Mouse (Mus musculus) T-cell, adult 2 months (primary cell): ENCODE data around the gene Ncoa7.

ENCODE experiments used
- DNase-seq: peaks from one replicate; pipeline ENCODE4 v3.0.0; 2022; ENCODE audit warnings: low spot score

Ncoa7 gene

GRCm38 (mm10) chr10:30802681-30803586, at the start of gene Ncoa7:
TSS of gene Ncoa7 (minus strand) at chr10:30803326.
- DNase-seq: peak; percentile 73

GRCm38 (mm10) chr10:30845101-30845825, 42.1 kb upstream of the Ncoa7 start:
- DNase-seq: no peak

- DNase-seq: no peak
Observed at GRCm38 (mm10) chr10:30844191-30845010, 41.3 kb upstream of the Ncoa7 start.

GRCm38 (mm10) chr10:30843438-30844190, 40.5 kb upstream of the Ncoa7 start:
- peak; percentile 15 for DNase-seq

- peak; percentile 90 for DNase-seq
Observed at GRCm38 (mm10) chr10:30842643-30843437, 39.7 kb upstream of the Ncoa7 start, which contains the start of gene Hey2. TSS of gene Hey2 (minus strand) at chr10:30842801.

GRCm38 (mm10) chr10:30842228-30842627, 39.1 kb upstream of the Ncoa7 start:
- no peak for DNase-seq

- no peak for DNase-seq
Observed at GRCm38 (mm10) chr10:30840824-30841223, 37.7 kb upstream of the Ncoa7 start.

GRCm38 (mm10) chr10:30838188-30838587, 35.1 kb upstream of the Ncoa7 start:
- no peak for DNase-seq

GRCm38 (mm10) chr10:30825049-30825448, 21.9 kb upstream of the Ncoa7 start:
- no peak for DNase-seq

- DNase-seq: peak; percentile 81
Observed at GRCm38 (mm10) chr10:30810967-30811293, 7.8 kb upstream of the Ncoa7 start.

- DNase-seq: no peak
Observed at GRCm38 (mm10) chr10:30810247-30810966, 7.3 kb upstream of the Ncoa7 start.

GRCm38 (mm10) chr10:30803587-30804253, 594 bp upstream of the Ncoa7 start:
- no peak for DNase-seq

GRCm38 (mm10) chr10:30802033-30802432, 1.1 kb downstream of the Ncoa7 start:
- no peak for DNase-seq

- DNase-seq: no peak
Observed at GRCm38 (mm10) chr10:30799713-30800450, 3.2 kb downstream of the Ncoa7 start.

- DNase-seq: no peak
Observed at GRCm38 (mm10) chr10:30796469-30797261, 6.5 kb downstream of the Ncoa7 start.

GRCm38 (mm10) chr10:30791016-30791415, 12.1 kb downstream of the Ncoa7 start:
- DNase-seq: no peak

GRCm38 (mm10) chr10:30789521-30789920, 13.6 kb downstream of the Ncoa7 start:
- DNase-seq: no peak

- no peak for DNase-seq
Observed at GRCm38 (mm10) chr10:30788340-30788721, 14.8 kb downstream of the Ncoa7 start.
